Mouse (Mus musculus) heart, embryonic 14.5 days (tissue): ENCODE results near the gene Coq8a. TPM values are rescaled to one million over a fixed set of nuclear protein-coding genes. Genes with fewer than 3 reads are reported as not detected.

Experiments used
- ATAC-seq: fragments of 200-750 bp; cut with Nextera tagmentation; 2 replicates; pipeline ENCODE4 v1.8.0; 2017; ENCODE audit warnings: low read depth, moderate TSS enrichment; ENCODE audit not compliant: insufficient number of reproducible peaks, insufficient read depth, low FRiP score
- H3K27ac ChIP-seq, 2 experiments: fragments of 200-500 bp in 1 of 2; fragments of 300-500 bp in 1 of 2; sonication (generic) in 1 of 2; replicated peaks in 1 of 2; 2 replicates each; pipeline ENCODE4 v1.5.1; 2012 to 2014; ENCODE audit warnings: low read depth in 2 of 2, low read length in 2 of 2, control low read depth in 1 of 2, mild to moderate bottlenecking in 1 of 2, mixed read lengths in 1 of 2; ENCODE audit not compliant: control insufficient read depth in 1 of 2, insufficient read depth in 1 of 2
- H3K27me3 ChIP-seq: fragments of 300-500 bp; sonication (generic); 2 replicates; pipeline ENCODE4 v1.6.1; 2014; ENCODE audit warnings: mild to moderate bottlenecking, low read length, control low read depth; ENCODE audit not compliant: control insufficient read depth, insufficient read depth
- H3K36me3 ChIP-seq: fragments of 300-500 bp; sonication (generic); 2 replicates; pipeline ENCODE4 v1.6.1; 2014; ENCODE audit warnings: mild to moderate bottlenecking, control low read depth, low read length, mixed read lengths; ENCODE audit not compliant: control insufficient read depth, insufficient read depth
- H3K4me1 ChIP-seq, 2 experiments: fragments of 200-500 bp in 1 of 2; fragments of 300-500 bp in 1 of 2; sonication (generic) in 1 of 2; 2 replicates each; pipeline ENCODE4 v1.6.1; 2012 to 2014; ENCODE audit warnings: low read length in 2 of 2, control low read depth in 1 of 2, mixed read lengths in 1 of 2; ENCODE audit not compliant: control insufficient read depth in 2 of 2, insufficient read depth in 2 of 2
- H3K4me2 ChIP-seq: fragments of 300-500 bp; sonication (generic); 2 replicates; pipeline ENCODE4 v1.6.1; 2014; ENCODE audit warnings: mild to moderate bottlenecking, low read length
- H3K4me3 ChIP-seq, 2 experiments: fragments of 200-500 bp in 1 of 2; fragments of 300-500 bp in 1 of 2; sonication (generic) in 1 of 2; 2 replicates each; pipeline ENCODE4 v1.5.1; 2012 to 2014; ENCODE audit warnings: low read length in 2 of 2, mild to moderate bottlenecking in 2 of 2, control low read depth in 1 of 2, low read depth in 1 of 2, moderate library complexity in 1 of 2; ENCODE audit not compliant: control insufficient read depth in 1 of 2, insufficient read depth in 1 of 2
- H3K9ac ChIP-seq: fragments of 300-500 bp; sonication (generic); 2 replicates; pipeline ENCODE4 v1.6.1; 2014; ENCODE audit warnings: mild to moderate bottlenecking, low read length
- H3K9me3 ChIP-seq: fragments of 300-500 bp; sonication (generic); 2 replicates; pipeline ENCODE4 v1.6.1; 2016; ENCODE audit warnings: low read length, control low read depth; ENCODE audit not compliant: control insufficient read depth
- WGBS: fragments of 180-500 bp; shearing (Covaris S2); extraction: QIAGEN DNeasy Blood & Tissue Kit; methylation state at CpG from one replicate; pipeline ENCODE4 v1.1.7; 2014; 5-methylcytosine and 5-hydroxymethylcytosine counted together
- polyA plus RNA-seq: library from polyadenylated mRNA; unstranded; fragments of >200 nt; fragmentation: Nextera tagmentation; extraction: Ambion mirVana; gene quantifications from 2 replicates; pipeline ENCODE4 v1.2.1, GENCODE M21; 2014

The Coq8a gene
- polyA plus RNA-seq, 1 experiment from 2014 or later, result 58.8 TPM

DNA sequence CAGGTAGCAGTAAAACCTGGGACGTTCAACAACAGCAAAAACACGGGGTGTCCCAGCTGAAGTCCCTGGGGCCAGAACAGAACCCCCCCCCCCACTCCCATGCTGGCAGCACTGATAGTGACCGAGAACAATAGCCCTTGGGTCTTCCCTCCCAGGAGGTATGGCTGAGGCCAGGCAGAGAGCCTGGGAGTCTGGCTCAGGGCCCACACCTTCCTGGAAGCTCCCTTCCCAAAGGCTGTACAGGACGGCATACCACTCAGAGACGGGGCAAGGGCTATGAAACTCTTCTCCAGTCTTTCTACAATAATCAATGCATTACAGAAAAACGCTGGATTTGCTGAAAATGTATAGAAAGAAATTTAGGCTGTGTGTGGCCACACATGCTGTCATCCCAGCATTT is 24.7 kb downstream of the Coq8a start:
- Histone ChIP-seq H3K4me3 (no peak overlapping the region), H3K27ac (no peak overlapping the region), H3K4me2 (no peak overlapping the region), H3K9me3 (no peaks in the 10 kb centered on the region), H3K36me3 (peaks cover 10% of the 10 kb centered on the region), H3K4me1 (peaks cover 4 to 5% of the 10 kb centered on the region in 2 experiments; a peak in 3 of 4 replicates), H3K9ac (no peak overlapping the region), H3K27me3 (no peaks in the 10 kb centered on the region)
- 55% methylated on average over 6 of the region's 6 CpGs for WGBS
- no peak for ATAC-seq

GRCm38 (mm10) chr1:180173017-180173416 is 26.4 kb downstream of the Coq8a start:
- WGBS, result 61% methylated on average over 5 of the region's 5 CpGs
- H3K36me3 ChIP-seq, result peaks cover 21% of the 10 kb centered on the region
- H3K9ac ChIP-seq, result no peak overlapping the region

GRCm38 (mm10) chr1:180172600-180172999 is 26.8 kb downstream of the Coq8a start:
- H3K9ac ChIP-seq, result no peak overlapping the region
- no peaks in the 10 kb centered on the region for H3K4me1 ChIP-seq
- H3K36me3 ChIP-seq, result peaks cover 25% of the 10 kb centered on the region
- H3K4me3 ChIP-seq, result no peak overlapping the region
- H3K9me3 ChIP-seq, result no peaks in the 10 kb centered on the region
- H3K27ac ChIP-seq, result no peak overlapping the region
- no peaks in the 10 kb centered on the region for H3K27me3 ChIP-seq
- H3K4me2 ChIP-seq, result no peak overlapping the region
- 83% methylated on average over 4 of the region's 4 CpGs for WGBS
- ATAC-seq, result no peak

More at GRCm38 (mm10) chr1:180173017-180173416, 26.4 kb downstream of the Coq8a start:
- no peak overlapping the region for H3K4me2 ChIP-seq
- no peak overlapping the region for H3K4me3 ChIP-seq
- H3K27ac ChIP-seq, result no peak overlapping the region
- no peaks in the 10 kb centered on the region for H3K9me3 ChIP-seq
- ATAC-seq, result no peak
- H3K27me3 ChIP-seq, result no peaks in the 10 kb centered on the region
- no peaks in the 10 kb centered on the region for H3K4me1 ChIP-seq

GRCm38 (mm10) chr1:180171883-180172282 is 27.5 kb downstream of the Coq8a start:
- Histone ChIP-seq H3K4me2 (no peak overlapping the region), H3K27ac (no peak overlapping the region), H3K9me3 (no peaks in the 10 kb centered on the region), H3K27me3 (no peaks in the 10 kb centered on the region), H3K36me3 (peaks cover 32% of the 10 kb centered on the region), H3K4me1 (no peaks in the 10 kb centered on the region), H3K9ac (no peak overlapping the region), H3K4me3 (no peak overlapping the region)
- ATAC-seq, result no peak
- 62% methylated on average over 2 of the region's 2 CpGs for WGBS

DNA sequence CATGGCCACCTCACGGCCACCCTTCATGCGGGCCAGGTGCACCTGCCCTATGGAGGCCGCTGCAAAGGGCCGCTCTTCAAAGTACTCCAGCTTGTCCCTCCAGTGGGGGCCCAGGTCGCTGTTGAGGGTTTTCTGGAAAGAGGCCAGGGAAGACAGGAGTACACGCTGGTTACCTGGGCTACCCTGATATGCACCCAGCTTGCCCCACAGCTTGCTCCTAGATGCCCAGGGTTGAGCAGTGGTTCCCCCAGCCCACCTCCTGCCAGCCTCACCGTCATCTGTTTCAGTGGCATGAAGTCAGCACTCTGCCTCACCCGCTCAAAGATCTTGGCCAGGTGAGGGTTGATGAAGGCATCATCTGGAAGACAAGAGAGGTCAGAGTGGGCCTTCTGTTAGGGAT is 29.3 kb downstream of the Coq8a start:
- Histone ChIP-seq H3K36me3 (peaks cover 46% of the 10 kb centered on the region), H3K9ac (no peak overlapping the region), H3K4me1 (no peaks in the 10 kb centered on the region), H3K4me2 (no peak overlapping the region), H3K4me3 (no peak overlapping the region), H3K9me3 (no peaks in the 10 kb centered on the region), H3K27me3 (no peaks in the 10 kb centered on the region), H3K27ac (no peak overlapping the region)
- ATAC-seq, result no peak
- WGBS, result 85% methylated on average over 8 of the region's 8 CpGs

GRCm38 (mm10) chr1:180169161-180169560 is 30.2 kb downstream of the Coq8a start:
- Histone ChIP-seq H3K27me3 (no peaks in the 10 kb centered on the region), H3K27ac (no peak overlapping the region), H3K4me1 (no peaks in the 10 kb centered on the region), H3K9ac (no peak overlapping the region), H3K4me2 (no peak overlapping the region), H3K36me3 (peaks cover 46% of the 10 kb centered on the region), H3K4me3 (no peak overlapping the region), H3K9me3 (no peaks in the 10 kb centered on the region)
- ATAC-seq, result no peak
- 82% methylated on average over 7 of the region's 7 CpGs for WGBS

DNA sequence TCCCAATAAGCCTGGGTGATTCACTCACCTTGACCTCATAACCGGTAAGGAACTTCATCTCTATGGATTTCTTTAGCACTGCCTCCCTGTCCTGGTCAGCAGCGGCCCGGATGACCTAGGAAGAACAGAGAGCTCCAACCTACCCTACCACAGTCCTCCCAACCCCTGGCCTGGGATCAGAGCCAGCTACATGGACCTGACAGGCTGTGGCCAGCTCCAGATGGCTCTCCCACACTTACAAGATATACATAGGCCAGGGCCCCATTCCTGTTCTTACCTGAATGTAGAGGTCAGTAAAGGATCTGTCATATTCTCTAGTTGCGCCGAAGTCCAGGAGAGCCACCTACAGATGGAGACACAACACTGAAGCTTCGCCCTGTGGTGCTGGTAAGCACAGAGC is 31.1 kb downstream of the Coq8a start:
- no peaks in the 10 kb centered on the region for H3K4me1 ChIP-seq
- no peak overlapping the region for H3K9ac ChIP-seq
- peaks cover 48% of the 10 kb centered on the region for H3K36me3 ChIP-seq
- no peak overlapping the region for H3K27ac ChIP-seq
- no peaks in the 10 kb centered on the region for H3K27me3 ChIP-seq
- no peak overlapping the region for H3K4me2 ChIP-seq
- 90% methylated on average over 6 of the region's 6 CpGs for WGBS
- no peak overlapping the region for H3K4me3 ChIP-seq
- no peak for ATAC-seq
- H3K9me3 ChIP-seq, result no peaks in the 10 kb centered on the region

DNA sequence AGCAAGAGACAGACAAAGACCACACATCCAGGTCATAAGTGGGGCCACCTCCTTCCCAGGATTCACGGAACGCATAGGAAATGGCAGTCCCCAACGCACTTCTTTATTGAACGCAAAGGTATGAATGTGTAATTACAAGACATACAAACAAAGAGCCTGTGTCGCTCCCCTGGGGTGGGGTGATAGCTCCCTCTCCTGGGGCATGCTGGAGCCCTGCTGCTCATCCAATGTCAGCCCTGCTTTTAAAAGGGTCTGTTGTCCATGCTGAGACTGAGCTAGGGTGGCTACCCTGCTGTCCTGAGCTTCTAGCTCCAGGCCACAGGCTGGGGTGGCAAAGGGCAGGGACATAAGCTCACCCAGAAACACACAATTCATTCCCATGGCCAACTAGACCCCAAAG is 32.9 kb downstream of the Coq8a start:
- Histone ChIP-seq H3K4me3 (no peak overlapping the region), H3K27ac (no peak overlapping the region), H3K9me3 (no peaks in the 10 kb centered on the region), H3K4me2 (no peak overlapping the region), H3K36me3 (peaks cover 65% of the 10 kb centered on the region), H3K4me1 (no peaks in the 10 kb centered on the region), H3K27me3 (no peaks in the 10 kb centered on the region), H3K9ac (no peak overlapping the region)
- 88% methylated on average over 5 of the region's 5 CpGs for WGBS
- no peak for ATAC-seq
